Mouse (Mus musculus): ENCODE measurements around the gene Tekt2. TPM values are rescaled to one million over a fixed set of nuclear protein-coding genes. Genes with fewer than 3 reads are reported as not detected.
A peak's percentile ranks its signal among the peaks of the same experiment; 100 is the strongest.

Gene Tekt2
- polyA plus RNA-seq, 1 experiment, result not detected

- WGBS, result 32% methylated on average over 11 of the region's 11 CpGs
- H3K27ac ChIP-seq (ENCODE audit: insufficient read depth, low read depth, low read length), result no peak overlapping the region
- TF ChIP-seq CTCF (IDR thresholded peaks at IDR 0.05; ENCODE audit: insufficient read depth, low read depth, low read length), result no peak
- no peak for TF ChIP-seq POLR2A (IDR thresholded peaks at IDR 0.05; ENCODE audit: insufficient read depth, low read depth, low read length)
- H3K4me1 ChIP-seq (ENCODE audit: control insufficient read depth, insufficient read depth, low read length), result peaks cover 5% of the 10 kb centered on the region
- H3K4me3 ChIP-seq (ENCODE audit: insufficient read depth, low read depth, low read length), result no peak overlapping the region
Observed at GRCm38 (mm10) chr4:126287302-126287995, 38.0 kb downstream of the Tekt2 start.

DNA sequence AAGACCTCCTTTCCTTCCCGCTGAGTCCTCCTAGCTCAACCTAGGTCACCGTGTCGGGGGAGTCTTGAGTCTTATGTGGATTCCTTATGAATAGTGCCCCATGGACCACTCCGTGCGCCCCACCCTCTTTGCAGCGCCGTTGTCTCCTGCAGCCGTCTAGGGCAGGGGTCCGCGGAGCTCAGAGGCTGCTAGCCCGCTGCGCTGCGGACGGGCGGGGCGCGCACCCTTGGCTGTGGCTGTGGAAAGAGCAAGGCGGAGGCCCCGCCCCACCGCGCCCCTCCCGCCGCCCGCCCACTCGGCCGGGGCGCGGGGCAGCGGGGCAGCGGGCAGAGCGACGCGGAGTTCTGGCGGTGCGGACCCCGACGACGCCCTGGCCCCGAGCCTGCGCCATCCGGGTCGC lies 39.0 kb downstream of the Tekt2 start, which contains the start of gene Col8a2:
Gene Col8a2, plus strand, starts transcription at position 302 of the 400 bp plus-strand sequence.
- H3K27ac ChIP-seq (ENCODE audit: insufficient read depth, low read depth, low read length), result no peak within 1 kb of the TSS
- peak within 1 kb of the TSS; percentile 10 for H3K4me3 ChIP-seq (ENCODE audit: insufficient read depth, low read depth, low read length)
- 2% methylated on average over 37 of the region's 42 CpGs for WGBS
- TF ChIP-seq POLR2A (IDR thresholded peaks at IDR 0.05; ENCODE audit: insufficient read depth, low read depth, low read length) (no peak), CTCF (IDR thresholded peaks at IDR 0.05; ENCODE audit: insufficient read depth, low read depth, low read length) (no peak)
- H3K4me1 ChIP-seq (ENCODE audit: control insufficient read depth, insufficient read depth, low read length), result peaks cover 5% of the 10 kb centered on the region

DNA sequence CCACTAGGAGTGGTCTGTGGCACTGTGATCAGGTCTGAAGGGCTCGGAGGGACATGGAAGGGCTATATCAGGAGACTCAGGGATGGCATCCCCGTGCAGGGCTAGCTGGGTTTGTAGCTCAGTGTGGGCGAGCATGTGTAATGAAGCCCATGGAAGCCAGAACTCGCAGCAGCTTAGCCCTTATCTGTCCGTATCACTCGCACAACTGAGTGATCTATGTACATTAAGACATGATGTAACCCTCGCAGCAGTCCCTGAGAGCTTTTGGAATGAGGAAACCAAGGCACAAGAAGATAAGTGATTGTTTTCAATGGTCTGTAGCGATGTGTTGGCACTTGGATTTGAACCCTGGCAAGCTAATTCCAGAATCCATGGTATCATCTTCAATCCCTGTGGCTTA lies 41.9 kb downstream of the Tekt2 start:
- Histone ChIP-seq H3K27ac (ENCODE audit: insufficient read depth, low read depth, low read length) (no peak overlapping the region), H3K4me1 (ENCODE audit: control insufficient read depth, insufficient read depth, low read length) (peaks cover 5% of the 10 kb centered on the region), H3K4me3 (ENCODE audit: insufficient read depth, low read depth, low read length) (no peak overlapping the region)
- WGBS, result 94% methylated on average over 8 of the region's 8 CpGs
- TF ChIP-seq CTCF (IDR thresholded peaks at IDR 0.05; ENCODE audit: insufficient read depth, low read depth, low read length) (no peak), POLR2A (IDR thresholded peaks at IDR 0.05; ENCODE audit: insufficient read depth, low read depth, low read length) (no peak)

GRCm38 (mm10) chr4:126281706-126282105 lies 43.8 kb downstream of the Tekt2 start:
- H3K4me3 ChIP-seq (ENCODE audit: insufficient read depth, low read depth, low read length), result no peak overlapping the region
- H3K4me1 ChIP-seq (ENCODE audit: control insufficient read depth, insufficient read depth, low read length), result peaks cover 7% of the 10 kb centered on the region
- H3K27ac ChIP-seq (ENCODE audit: insufficient read depth, low read depth, low read length), result no peak overlapping the region
- 69% methylated on average over 9 of the region's 9 CpGs for WGBS
- TF ChIP-seq CTCF (IDR thresholded peaks at IDR 0.05; ENCODE audit: insufficient read depth, low read depth, low read length) (no peak), POLR2A (IDR thresholded peaks at IDR 0.05; ENCODE audit: insufficient read depth, low read depth, low read length) (no peak)

GRCm38 (mm10) chr4:126278961-126279360 lies 46.5 kb downstream of the Tekt2 start:
- WGBS, result 74% methylated on average over 9 of the region's 9 CpGs
- no peak overlapping the region for H3K4me3 ChIP-seq (ENCODE audit: insufficient read depth, low read depth, low read length)
- H3K4me1 ChIP-seq (ENCODE audit: control insufficient read depth, insufficient read depth, low read length), result peaks cover 4% of the 10 kb centered on the region; the same call in 1 of the 2 replicates
- H3K27ac ChIP-seq (ENCODE audit: insufficient read depth, low read depth, low read length), result no peak overlapping the region
- TF ChIP-seq POLR2A (IDR thresholded peaks at IDR 0.05; ENCODE audit: insufficient read depth, low read depth, low read length) (no peak), CTCF (IDR thresholded peaks at IDR 0.05; ENCODE audit: insufficient read depth, low read depth, low read length) (no peak)

DNA sequence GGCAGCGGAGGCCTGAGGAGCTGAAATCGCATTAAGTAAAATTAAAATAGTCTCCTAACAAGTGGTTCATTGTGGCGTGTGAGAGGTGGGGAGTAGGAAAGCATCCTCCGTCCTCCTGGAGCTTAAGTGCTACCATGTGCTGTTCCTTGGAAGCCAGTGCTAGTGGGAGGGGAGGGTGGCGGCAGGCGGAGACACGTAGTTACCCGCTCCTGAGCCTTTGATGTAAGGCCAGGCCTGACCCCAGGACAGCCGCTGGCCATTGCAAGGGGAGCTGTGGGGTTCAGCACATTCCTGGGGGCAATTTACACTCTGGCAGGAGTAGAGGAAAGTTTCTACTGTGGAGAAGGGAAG lies 46.9 kb downstream of the Tekt2 start:
- no peak for TF ChIP-seq CTCF (IDR thresholded peaks at IDR 0.05; ENCODE audit: insufficient read depth, low read depth, low read length)
- no peak for TF ChIP-seq POLR2A (IDR thresholded peaks at IDR 0.05; ENCODE audit: insufficient read depth, low read depth, low read length)
- WGBS, result 39% methylated on average over 9 of the region's 9 CpGs

DNA sequence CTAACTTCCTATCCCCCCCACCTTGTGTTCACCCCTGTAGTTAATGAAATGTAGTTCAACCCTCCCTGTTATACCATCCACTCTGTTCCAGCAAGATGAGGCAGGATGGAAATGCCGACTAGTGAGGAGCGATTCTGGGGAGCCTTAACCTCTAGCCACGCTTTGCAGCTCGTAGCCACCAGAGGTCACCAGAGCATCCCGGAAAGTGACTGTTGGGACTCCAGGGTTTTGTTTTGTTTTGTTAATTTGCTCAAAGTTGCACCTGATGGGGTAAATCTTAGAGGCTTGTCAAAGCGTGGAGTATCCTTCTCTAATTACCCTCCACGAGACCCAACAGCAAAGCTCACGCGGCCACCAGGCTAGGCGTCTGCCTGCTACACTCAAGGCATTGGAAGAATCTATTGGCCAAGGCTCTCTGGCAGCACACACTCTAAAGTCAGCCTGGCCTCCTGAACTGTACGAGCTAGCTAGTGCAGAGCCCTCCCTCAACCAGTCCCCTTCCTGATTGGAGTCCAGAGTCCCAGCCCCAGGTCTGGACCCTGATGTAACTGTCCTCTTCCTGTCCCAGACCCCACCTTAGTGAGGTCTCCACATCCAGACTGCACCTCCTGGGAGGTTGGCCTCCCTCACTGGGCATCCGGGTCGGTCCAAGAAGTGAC lies 47.5 kb downstream of the Tekt2 start:
- WGBS, result 12% methylated on average over 13 of the region's 13 CpGs
- TF ChIP-seq CTCF (IDR thresholded peaks at IDR 0.05; ENCODE audit: insufficient read depth, low read depth, low read length), result peak; percentile 45; the same call in 1 of the 2 replicates
- no peak for TF ChIP-seq POLR2A (IDR thresholded peaks at IDR 0.05; ENCODE audit: insufficient read depth, low read depth, low read length)
- Histone ChIP-seq H3K4me1 (ENCODE audit: control insufficient read depth, insufficient read depth, low read length) (peaks cover 4% of the 10 kb centered on the region; the same call in 1 of the 2 replicates), H3K27ac (ENCODE audit: insufficient read depth, low read depth, low read length) (no peak overlapping the region), H3K4me3 (ENCODE audit: insufficient read depth, low read depth, low read length) (no peak overlapping the region)

More for the DNA sequence above, 46.9 kb downstream of the Tekt2 start:
- no peak overlapping the region for H3K4me3 ChIP-seq (ENCODE audit: insufficient read depth, low read depth, low read length)
- H3K27ac ChIP-seq (ENCODE audit: insufficient read depth, low read depth, low read length), result no peak overlapping the region
- peaks cover 4% of the 10 kb centered on the region; the same call in 1 of the 2 replicates for H3K4me1 ChIP-seq (ENCODE audit: control insufficient read depth, insufficient read depth, low read length)

GRCm38 (mm10) chr4:126275681-126276131 lies 49.8 kb downstream of the Tekt2 start:
- H3K4me3 ChIP-seq (ENCODE audit: insufficient read depth, low read depth, low read length), result no peak overlapping the region
- peaks cover 4% of the 10 kb centered on the region; the same call in 1 of the 2 replicates for H3K4me1 ChIP-seq (ENCODE audit: control insufficient read depth, insufficient read depth, low read length)
- 72% methylated on average over 13 of the region's 13 CpGs for WGBS
- H3K27ac ChIP-seq (ENCODE audit: insufficient read depth, low read depth, low read length), result no peak overlapping the region
- TF ChIP-seq POLR2A (IDR thresholded peaks at IDR 0.05; ENCODE audit: insufficient read depth, low read depth, low read length) (no peak), CTCF (IDR thresholded peaks at IDR 0.05; ENCODE audit: insufficient read depth, low read depth, low read length) (no peak)

DNA sequence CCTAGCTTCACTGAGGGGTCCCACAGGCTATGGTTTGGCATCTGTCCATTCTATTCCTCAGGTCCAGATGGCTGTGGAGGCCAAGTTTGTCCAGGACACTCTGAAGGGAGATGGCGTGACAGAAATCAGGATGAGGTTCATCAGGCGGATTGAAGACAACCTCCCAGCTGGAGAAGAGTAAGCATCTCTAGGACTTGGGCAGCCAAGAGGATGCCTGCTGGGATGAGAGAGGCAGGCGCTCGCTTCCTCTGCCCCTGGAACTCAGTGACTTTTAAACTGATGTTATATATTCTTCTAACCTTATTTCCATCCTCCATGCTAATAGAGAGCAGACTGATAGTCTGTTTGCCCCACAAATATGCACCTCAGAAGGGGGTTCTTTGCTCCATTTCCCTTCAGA lies 50.4 kb downstream of the Tekt2 start:
- 82% methylated on average over 4 of the region's 4 CpGs for WGBS
- Histone ChIP-seq H3K4me1 (ENCODE audit: control insufficient read depth, insufficient read depth, low read length) (peaks cover 4% of the 10 kb centered on the region; the same call in 1 of the 2 replicates), H3K27ac (ENCODE audit: insufficient read depth, low read depth, low read length) (no peak overlapping the region), H3K4me3 (ENCODE audit: insufficient read depth, low read depth, low read length) (no peak overlapping the region)
- no peak for TF ChIP-seq POLR2A (IDR thresholded peaks at IDR 0.05; ENCODE audit: insufficient read depth, low read depth, low read length)
- TF ChIP-seq CTCF (IDR thresholded peaks at IDR 0.05; ENCODE audit: insufficient read depth, low read depth, low read length), result no peak
